Mouse (Mus musculus): Measurements from ENCODE around the gene Shisa5. TPM values are rescaled to one million over a fixed set of nuclear protein-coding genes. Genes with fewer than 3 reads are reported as not detected.
A peak's percentile ranks its signal among the peaks of the same experiment; 100 is the strongest.

The Shisa5 gene
- total RNA-seq, 2 experiments from 2014 or later = 31.4 to 55.0 TPM

DNA sequence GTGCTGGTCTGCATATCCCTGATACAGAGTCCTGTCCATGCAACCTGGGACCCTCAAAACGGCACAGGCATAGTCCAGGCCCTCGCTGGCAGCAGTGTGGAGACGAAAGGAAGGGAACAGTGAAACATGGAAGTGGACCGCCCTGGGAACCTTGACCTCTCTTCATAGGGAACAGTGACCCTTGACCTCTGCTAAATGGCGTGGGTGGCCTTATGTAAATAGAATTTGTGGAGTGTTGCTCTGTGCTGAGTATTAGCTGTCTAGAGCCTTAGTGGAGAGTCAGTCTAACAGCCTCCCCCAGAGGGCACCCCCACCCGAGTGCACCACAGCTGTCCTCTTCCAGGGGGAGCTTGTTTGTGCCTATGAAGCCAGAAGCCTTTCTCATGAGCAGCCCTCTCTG lies 54.4 kb downstream of the Shisa5 start:
- no peak for DNase-seq

DNA sequence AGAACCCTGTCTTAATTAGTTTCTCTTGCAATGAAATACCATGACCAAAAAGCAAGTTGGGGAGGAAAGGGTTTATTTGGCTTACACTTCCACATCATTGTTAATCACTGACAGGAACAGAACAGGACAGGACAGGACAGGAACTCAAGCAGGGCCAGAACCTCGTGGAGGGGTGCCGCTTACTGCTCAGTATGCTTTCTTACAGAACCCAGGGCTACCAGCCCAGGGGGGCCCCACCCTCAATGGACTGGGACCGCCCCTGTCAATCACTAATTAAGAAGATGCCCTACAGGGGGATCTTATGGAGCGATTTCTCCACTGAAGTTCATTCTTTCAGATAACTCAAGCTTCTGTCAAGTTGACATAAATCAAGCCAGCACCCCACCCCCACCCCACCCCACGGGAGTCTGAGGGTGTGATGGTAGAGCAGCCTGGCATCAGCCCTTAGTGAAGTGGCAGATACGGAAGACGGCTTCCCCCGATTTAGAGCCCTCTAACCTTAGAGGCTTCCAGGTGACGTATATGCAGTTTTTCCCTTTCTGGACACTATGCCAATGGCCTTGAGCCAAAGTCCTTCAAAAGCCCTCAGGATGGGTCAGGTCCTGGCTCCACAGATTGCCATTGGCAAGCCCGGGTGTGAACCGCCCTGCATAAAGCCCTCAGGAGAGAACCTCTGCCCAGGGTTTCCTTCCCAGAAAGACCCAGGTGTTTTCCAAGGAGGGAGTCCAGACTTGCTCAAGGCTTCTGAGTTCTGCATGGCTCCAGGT lies 55.6 kb downstream of the Shisa5 start:
- peak; percentile 54 for DNase-seq

DNA sequence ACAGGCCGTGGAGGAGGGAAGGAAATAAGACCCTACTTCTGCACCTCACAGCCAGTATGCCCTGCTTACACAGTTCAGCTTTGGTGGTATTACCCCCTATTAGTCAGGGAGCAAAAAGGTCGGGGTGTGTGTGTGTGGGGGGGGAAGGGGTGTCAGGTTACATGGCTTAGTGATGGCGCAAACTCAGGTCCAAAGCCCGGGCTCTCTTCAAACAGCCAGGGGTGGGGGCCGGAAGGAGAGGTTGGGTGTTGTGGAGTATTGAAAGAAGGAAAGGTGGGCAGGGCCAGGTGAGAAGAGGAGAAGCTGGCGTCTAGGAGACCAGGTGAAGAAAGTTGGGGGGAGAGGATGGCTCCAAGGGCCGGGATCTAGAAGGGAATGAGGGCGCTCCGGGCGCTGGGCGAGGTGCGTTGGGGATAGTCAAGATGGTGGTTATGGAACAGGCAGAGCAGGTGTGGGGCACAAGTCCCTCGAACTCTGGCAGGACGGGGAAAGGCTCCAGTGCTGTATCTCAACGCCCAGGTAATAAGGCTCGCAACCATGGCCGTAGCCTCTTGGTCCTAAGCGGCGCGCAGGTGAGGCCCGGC lies 56.3 kb downstream of the Shisa5 start:
- DNase-seq = no peak

GRCm38 (mm10) chr9:109095137-109095982 lies 57.0 kb downstream of the Shisa5 start, which contains the start of gene Plxnb1:
Gene Plxnb1 (plus strand): TSS chr9:109095389.
- DNase-seq = peak; percentile 66 to 75

DNA sequence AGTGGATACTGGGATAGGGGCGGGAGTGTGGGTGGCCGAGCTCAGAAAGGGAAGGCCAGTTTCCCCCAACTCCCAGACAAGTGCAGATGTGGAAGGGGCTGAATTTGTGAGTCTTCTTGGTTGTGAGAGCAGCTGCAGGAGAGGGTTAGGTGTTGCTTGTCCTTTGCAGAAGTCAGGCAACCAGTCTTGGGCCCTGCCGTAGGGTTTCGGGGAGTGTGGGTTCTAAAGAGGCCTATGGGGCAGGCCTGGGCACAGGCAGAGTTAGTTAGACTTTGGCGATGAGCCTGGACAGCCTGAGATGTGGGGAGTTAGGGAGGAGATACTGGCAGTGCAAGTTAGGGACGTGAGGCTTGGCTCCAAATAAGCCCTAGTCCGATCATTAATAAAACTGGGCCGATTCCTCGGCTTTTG lies 57.9 kb downstream of the Shisa5 start:
- peak in 1 of 2 experiments; percentile 40 for DNase-seq

- DNase-seq = no peak
Measured at GRCm38 (mm10) chr9:109096856-109097255, 58.5 kb downstream of the Shisa5 start.

GRCm38 (mm10) chr9:109097291-109097690 lies 58.9 kb downstream of the Shisa5 start:
- DNase-seq = peak in 1 of 2 experiments; percentile 28

DNA sequence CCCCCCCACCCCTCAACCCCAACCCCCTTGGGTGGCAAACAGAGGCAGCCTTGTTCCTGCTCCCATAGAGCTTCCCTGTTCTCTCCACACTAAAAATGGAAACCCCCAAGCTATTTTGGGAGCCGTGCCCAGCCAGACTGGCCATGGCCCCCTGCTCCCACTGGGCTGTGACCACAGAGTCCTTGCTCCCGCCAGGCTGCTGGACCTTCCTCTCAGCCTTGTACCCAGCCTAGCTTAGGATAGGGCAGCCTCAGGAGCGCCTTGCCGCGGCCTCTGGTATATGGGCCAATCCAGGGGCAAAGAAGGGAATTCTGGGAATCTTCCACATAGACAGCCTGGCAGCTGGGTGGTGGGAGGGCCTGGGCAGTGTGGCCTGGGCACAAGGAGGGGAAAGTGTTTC lies 59.5 kb downstream of the Shisa5 start:
- peak; percentile 57 to 73 for DNase-seq

DNA sequence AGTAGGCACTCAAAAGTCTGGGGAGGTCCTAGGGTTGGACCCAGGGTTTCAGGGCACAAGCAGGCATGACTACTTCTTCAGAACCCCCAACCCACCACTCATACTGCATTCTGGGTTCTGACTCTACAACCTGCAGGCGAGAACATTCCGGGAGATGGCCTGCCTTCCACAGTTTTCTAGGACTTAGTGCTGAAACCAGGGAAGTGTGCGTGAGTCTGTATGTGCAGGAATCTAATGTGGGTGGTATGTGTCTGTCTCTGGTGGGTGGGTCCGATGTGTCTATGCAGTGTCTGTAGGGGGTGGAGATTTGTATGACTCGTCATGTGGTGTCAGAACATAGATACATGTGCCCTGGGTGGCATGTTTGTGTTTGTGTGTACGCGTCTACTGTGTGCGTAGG lies 60.0 kb downstream of the Shisa5 start:
- no peak for DNase-seq

DNA sequence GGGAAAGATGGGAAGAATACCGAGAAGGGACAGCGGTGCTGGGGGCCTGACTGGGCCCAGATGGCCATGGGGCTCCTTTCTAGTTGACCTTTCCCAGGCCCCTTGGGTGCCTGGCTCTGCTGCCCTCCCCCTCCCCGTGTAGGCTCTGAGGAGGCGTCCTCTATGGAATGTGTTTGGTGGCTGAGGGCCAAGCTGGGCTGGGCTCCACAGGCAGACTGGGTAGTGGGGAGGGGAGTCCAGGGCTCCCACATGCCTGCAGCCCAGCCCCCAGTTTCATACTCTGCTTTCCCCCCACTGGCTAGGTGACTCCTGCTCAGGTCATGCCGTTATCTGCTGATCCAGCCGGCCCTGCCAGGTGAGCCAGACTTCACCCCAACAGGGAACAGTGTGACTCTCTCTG lies 60.6 kb downstream of the Shisa5 start:
- DNase-seq = peak; percentile 75 to 82

DNA sequence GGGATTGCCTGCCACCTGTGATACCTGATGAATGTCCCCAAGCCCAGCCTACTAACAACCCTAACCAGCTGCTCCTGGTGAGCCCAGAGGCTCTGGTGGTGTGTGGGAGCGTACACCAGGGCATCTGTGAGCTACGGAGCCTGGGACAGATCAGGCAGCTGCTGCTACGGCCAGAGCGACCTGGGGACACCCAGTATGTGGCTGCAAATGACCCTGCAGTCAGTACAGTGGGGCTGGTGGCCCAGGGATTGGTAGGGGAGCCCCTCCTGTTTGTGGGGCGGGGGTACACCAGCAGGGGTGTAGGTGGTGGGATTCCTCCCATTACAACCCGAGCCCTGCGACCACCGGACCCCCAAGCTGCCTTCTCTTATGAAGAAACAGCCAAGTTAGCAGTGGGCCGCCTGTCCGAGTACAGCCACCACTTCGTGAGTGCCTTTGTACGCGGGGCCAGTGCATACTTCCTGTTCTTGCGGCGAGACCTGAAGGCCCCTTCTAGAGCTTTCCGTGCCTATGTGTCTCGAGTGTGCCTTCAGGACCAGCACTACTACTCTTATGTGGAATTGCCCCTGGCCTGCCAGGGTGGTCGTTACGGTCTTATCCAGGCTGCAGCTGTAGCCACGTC lies 62.1 kb downstream of the Shisa5 start:
- DNase-seq = no peak

DNA sequence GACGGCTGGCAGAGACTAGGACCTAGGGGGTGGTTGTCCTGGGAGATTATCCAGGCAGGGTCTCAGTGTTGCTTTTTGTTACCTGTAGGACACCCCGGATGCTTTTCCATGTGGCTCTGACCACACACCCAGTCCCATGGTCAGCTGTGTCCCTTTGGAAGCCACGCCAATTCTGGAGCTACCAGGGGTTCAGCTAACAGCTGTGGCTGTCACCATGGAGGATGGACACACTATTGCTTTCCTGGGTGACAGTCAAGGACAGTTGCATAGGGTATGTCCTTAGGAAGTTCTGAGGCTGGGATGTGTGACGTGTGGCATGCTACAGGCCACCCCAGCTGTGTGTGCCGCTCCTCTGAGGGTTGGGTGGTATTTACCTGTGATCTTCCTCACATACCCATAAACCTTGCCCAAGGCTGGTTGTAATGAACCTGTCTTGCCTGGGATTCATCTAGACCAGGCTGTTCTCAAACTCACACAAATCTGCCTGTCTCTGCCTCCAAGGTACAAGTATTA lies 63.6 kb downstream of the Shisa5 start:
- DNase-seq = no peak

DNA sequence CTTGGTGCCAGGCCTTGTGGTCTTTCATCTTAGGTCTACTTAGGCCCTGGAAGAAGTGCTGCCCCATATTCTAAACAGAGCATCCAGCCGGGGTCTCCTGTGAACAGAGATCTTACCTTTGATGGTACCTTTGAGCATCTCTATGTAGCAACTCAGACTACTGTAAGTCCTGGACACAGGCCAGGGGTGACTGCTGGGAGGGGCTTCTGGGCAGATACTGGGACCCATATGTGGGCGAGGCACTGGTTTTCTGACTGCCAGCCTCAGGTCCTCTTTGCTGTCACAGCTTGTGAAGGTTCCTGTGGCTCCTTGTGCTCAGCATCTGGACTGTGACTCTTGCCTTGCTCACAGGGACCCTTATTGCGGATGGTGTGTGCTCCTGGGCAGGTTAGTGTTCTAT lies 64.2 kb downstream of the Shisa5 start:
- no peak for DNase-seq

- peak in 1 of 2 experiments; percentile 25 for DNase-seq
Measured at GRCm38 (mm10) chr9:109103250-109103649, 64.9 kb downstream of the Shisa5 start.

GRCm38 (mm10) chr9:109104083-109104482 lies 65.7 kb downstream of the Shisa5 start:
- DNase-seq = no peak

DNA sequence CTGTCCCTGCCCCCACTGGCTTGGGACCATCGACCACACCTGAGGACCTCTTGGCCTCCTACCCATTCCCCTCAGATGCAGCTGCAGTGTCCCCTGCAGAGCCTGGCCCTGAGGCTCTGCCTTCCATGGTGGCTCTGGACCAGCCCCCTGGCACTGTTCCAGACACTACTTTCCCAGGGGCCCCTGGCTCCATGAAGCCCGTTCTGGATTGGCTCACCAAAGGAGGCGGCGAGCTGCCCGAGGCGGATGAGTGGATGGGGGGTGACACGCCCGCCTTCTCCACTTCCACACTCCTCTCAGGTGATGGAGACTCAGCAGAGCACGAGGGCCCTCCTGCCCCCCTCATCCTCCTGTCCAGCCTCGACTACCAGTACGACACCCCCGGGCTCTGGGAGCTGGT lies 66.6 kb downstream of the Shisa5 start:
- DNase-seq = no peak

DNA sequence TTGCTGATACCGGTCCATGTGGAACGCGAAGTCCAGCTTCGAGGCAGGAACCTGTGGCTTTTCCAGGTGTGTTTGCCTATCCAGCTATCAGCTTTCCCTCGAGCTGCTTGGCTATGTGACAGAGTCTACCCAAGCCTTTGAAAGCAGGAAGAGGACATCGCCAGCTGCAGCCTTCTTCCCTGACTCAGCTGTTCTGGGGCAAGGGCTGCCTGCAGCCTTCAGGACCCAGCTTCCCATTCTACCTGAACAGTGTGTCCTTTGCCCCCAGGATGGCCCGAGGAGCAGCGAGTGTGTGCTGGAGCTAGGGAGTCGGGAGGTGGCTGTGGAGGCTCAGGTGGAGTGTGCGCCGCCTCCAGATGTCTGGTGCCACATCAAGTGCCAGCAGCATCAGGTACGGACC lies 67.3 kb downstream of the Shisa5 start:
- DNase-seq = no peak

GRCm38 (mm10) chr9:109107341-109107740 lies 69.0 kb downstream of the Shisa5 start:
- DNase-seq = no peak
